Mouse (Mus musculus): ENCODE results near the gene Prr12. TPM values are rescaled to one million over a fixed set of nuclear protein-coding genes. Genes with fewer than 3 reads are reported as not detected.

The Prr12 gene
- total and polyA plus RNA-seq, 2 experiments from 2014 or later: 9.2 to 14.0 TPM

DNA sequence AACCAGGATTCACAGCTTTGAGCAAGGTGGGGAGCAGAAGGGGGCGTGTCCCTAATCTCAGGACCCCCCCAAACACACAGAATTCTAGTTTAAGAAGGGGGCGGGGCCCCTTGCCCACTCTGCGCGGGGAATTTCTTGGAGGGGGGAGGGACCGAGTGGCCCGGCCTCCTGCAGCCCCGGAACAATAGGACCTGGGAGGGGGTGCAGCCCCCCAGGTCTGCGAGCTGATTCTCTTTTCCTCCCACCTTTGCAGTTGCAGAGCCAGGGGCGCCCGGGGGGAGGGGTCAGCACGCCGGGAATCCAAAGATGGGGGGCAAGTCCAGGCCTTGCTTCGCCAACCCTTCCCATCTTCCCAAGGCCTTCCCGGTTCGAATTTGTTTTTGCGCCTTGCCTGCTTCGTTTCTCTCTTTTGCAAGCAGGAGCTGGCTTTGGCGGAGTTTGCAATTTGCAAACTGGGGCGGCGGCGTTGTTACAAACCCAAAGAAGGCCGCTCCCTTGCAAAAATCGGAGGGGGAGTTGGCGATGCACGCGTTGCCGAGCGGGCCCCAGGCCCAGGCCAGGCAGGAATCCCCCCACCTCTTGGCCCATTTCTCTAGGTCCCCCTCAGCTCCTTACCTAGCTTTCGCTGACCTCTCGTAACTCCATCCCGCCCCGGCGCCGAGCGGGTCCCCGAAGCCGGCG lies 360 bp downstream of the Prr12 start:
- H3K9ac ChIP-seq (replicated peaks; ENCODE audit: low read length): peak overlapping the region; percentile 81
- H3K9me3 ChIP-seq (ENCODE audit: low read length): no peaks in the 10 kb centered on the region
- H3K4me3 ChIP-seq (ENCODE audit: low read length): peak overlapping the region; percentile 88
- no peak for TF ChIP-seq CTCF (IDR thresholded peaks at IDR 0.05; ENCODE audit: low read depth)
- peak overlapping the region; percentile 96 for H3K4me2 ChIP-seq (ENCODE audit: low read depth, low read length)
- ATAC-seq: no peak
- 1% methylated on average over 37 of the region's 38 CpGs for WGBS
- H3K27ac ChIP-seq: peak overlapping the region; percentile 99
- DNase-seq (ENCODE audit: low spot score): peak; percentile 39
- H3K36me3 ChIP-seq (ENCODE audit: insufficient read depth, low read length): peaks cover 27% of the 10 kb centered on the region
- no peaks in the 10 kb centered on the region for H3K27me3 ChIP-seq (ENCODE audit: insufficient read depth, low read length)
- H3K4me1 ChIP-seq (ENCODE audit: insufficient read depth, low read length): 0 out of 2 replicates have a peak, but pooled peaks cover 5% of the 10 kb centered on the region

GRCm38 (mm10) chr7:45051601-45051974 lies 1.1 kb downstream of the Prr12 start:
- H3K36me3 ChIP-seq (ENCODE audit: insufficient read depth, low read length): peaks cover 34% of the 10 kb centered on the region
- peak overlapping the region; percentile 88 for H3K4me3 ChIP-seq (ENCODE audit: low read length)
- peak overlapping the region; percentile 81 for H3K9ac ChIP-seq (replicated peaks; ENCODE audit: low read length)
- H3K27ac ChIP-seq: peak overlapping the region; percentile 99
- peak overlapping the region; percentile 96 for H3K4me2 ChIP-seq (ENCODE audit: low read depth, low read length)
- no peaks in the 10 kb centered on the region for H3K27me3 ChIP-seq (ENCODE audit: insufficient read depth, low read length)
- no peak for TF ChIP-seq CTCF (IDR thresholded peaks at IDR 0.05; ENCODE audit: low read depth)
- 1% methylated on average over 13 of the region's 13 CpGs for WGBS
- DNase-seq (ENCODE audit: low spot score) (no peak), ATAC-seq (no peak)
- H3K9me3 ChIP-seq (ENCODE audit: low read length): no peaks in the 10 kb centered on the region
- H3K4me1 ChIP-seq (ENCODE audit: insufficient read depth, low read length): 0 out of 2 replicates have a peak, but pooled peaks cover 5% of the 10 kb centered on the region

- TF ChIP-seq CTCF (IDR thresholded peaks at IDR 0.05; ENCODE audit: low read depth): no peak
- Histone ChIP-seq H3K4me3 (ENCODE audit: low read length) (peak overlapping the region; percentile 88), H3K4me1 (ENCODE audit: insufficient read depth, low read length) (0 out of 2 replicates have a peak, but pooled peaks cover 5% of the 10 kb centered on the region), H3K27me3 (ENCODE audit: insufficient read depth, low read length) (no peaks in the 10 kb centered on the region), H3K4me2 (ENCODE audit: low read depth, low read length) (peak overlapping the region; percentile 96), H3K27ac (peak overlapping the region; percentile 99; the same call in 1 of the 2 replicates), H3K9ac (replicated peaks; ENCODE audit: low read length) (peak overlapping the region; percentile 81; the same call in 1 of the 2 replicates), H3K9me3 (ENCODE audit: low read length) (no peaks in the 10 kb centered on the region), H3K36me3 (ENCODE audit: insufficient read depth, low read length) (peaks cover 39% of the 10 kb centered on the region)
- 10% methylated on average over 16 of the region's 16 CpGs for WGBS
- peak; percentile 96 for DNase-seq (ENCODE audit: low spot score)
- ATAC-seq: peak; percentile 77
Observed at GRCm38 (mm10) chr7:45050945-45051600, 1.6 kb downstream of the Prr12 start.

- WGBS: 91% methylated on average over 23 of the region's 23 CpGs
- DNase-seq (ENCODE audit: low spot score) (no peak), ATAC-seq (no peak)
- no peak overlapping the region for H3K4me3 ChIP-seq (ENCODE audit: low read length)
- no peak for TF ChIP-seq CTCF (IDR thresholded peaks at IDR 0.05; ENCODE audit: low read depth)
- no peaks in the 10 kb centered on the region for H3K27me3 ChIP-seq (ENCODE audit: insufficient read depth, low read length)
- H3K4me2 ChIP-seq (ENCODE audit: low read depth, low read length): no peak overlapping the region
- no peaks in the 10 kb centered on the region for H3K9me3 ChIP-seq (ENCODE audit: low read length)
- peaks cover 51% of the 10 kb centered on the region for H3K36me3 ChIP-seq (ENCODE audit: insufficient read depth, low read length)
- H3K9ac ChIP-seq (replicated peaks; ENCODE audit: low read length): no peak overlapping the region
- H3K27ac ChIP-seq: no peak overlapping the region
- H3K4me1 ChIP-seq (ENCODE audit: insufficient read depth, low read length): 0 out of 2 replicates have a peak, but pooled peaks cover 5% of the 10 kb centered on the region
Observed at GRCm38 (mm10) chr7:45048923-45049657, 3.6 kb downstream of the Prr12 start.

DNA sequence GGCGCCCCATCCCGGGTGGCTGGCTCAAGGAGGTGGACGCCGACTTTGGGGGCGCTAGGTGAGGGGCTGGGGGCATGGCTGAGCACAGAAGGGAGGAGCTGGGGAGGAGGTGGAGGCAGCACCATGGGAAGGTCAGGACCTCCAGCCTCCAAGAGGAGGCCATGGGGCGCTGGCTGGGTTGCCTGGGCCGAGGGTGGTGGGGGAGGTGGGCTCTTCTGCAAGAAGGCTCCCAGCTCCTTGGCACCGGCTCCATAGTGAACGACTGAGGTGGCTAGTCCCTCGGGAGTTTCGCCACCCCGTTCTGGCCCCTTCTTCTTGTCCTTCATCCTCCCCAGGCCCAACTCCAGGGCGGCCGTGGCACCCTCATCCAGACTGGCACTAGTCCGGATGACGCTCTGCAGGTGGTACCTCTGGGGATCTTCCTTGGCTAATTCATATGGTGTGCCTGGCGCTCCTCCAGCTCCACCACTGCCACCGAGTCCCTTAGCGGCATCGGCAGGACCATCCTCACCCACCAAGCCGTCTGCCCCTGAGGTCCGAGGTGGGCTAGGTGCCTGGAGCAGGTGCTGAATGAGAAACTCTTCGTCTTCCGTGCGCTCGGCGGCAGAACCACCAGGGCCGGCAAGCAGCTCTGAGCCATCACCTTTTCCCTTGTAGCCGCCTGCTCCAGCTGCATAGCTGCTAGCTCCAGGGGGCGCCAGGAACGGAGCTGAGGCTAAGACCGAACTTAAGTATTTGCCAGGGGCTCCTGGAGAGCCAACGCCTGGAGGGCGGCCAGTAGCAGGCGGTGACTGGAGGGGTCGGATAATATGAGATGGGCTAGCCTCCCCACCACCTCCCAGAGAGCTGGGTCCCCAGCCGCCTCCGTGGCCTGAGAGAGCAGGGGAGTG lies 4.4 kb downstream of the Prr12 start:
- Histone ChIP-seq H3K9me3 (ENCODE audit: low read length) (no peaks in the 10 kb centered on the region), H3K4me3 (ENCODE audit: low read length) (no peak overlapping the region), H3K27ac (no peak overlapping the region), H3K9ac (replicated peaks; ENCODE audit: low read length) (no peak overlapping the region), H3K4me2 (ENCODE audit: low read depth, low read length) (no peak overlapping the region), H3K36me3 (ENCODE audit: insufficient read depth, low read length) (peaks cover 59% of the 10 kb centered on the region), H3K27me3 (ENCODE audit: insufficient read depth, low read length) (no peaks in the 10 kb centered on the region), H3K4me1 (ENCODE audit: insufficient read depth, low read length) (0 out of 2 replicates have a peak, but pooled peaks cover 5% of the 10 kb centered on the region)
- WGBS: 84% methylated on average over 38 of the region's 38 CpGs
- DNase-seq (ENCODE audit: low spot score): no peak
- ATAC-seq: no peak
- no peak for TF ChIP-seq CTCF (IDR thresholded peaks at IDR 0.05; ENCODE audit: low read depth)

- TF ChIP-seq CTCF (IDR thresholded peaks at IDR 0.05; ENCODE audit: low read depth): no peak
- peaks cover 67% of the 10 kb centered on the region for H3K36me3 ChIP-seq (ENCODE audit: insufficient read depth, low read length)
- no peak overlapping the region for H3K9ac ChIP-seq (replicated peaks; ENCODE audit: low read length)
- no peaks in the 10 kb centered on the region for H3K9me3 ChIP-seq (ENCODE audit: low read length)
- H3K27me3 ChIP-seq (ENCODE audit: insufficient read depth, low read length): no peaks in the 10 kb centered on the region
- ATAC-seq: no peak
- 0 out of 2 replicates have a peak, but pooled peaks cover 5% of the 10 kb centered on the region for H3K4me1 ChIP-seq (ENCODE audit: insufficient read depth, low read length)
- H3K27ac ChIP-seq: no peak overlapping the region
- no peak overlapping the region for H3K4me3 ChIP-seq (ENCODE audit: low read length)
- no peak overlapping the region for H3K4me2 ChIP-seq (ENCODE audit: low read depth, low read length)
- no peak for DNase-seq (ENCODE audit: low spot score)
- 92% methylated on average over 14 of the region's 14 CpGs for WGBS
Observed at GRCm38 (mm10) chr7:45047491-45047890, 5.2 kb downstream of the Prr12 start.

Measured in hindbrain, postnatal 0 days (tissue).